Mouse (Mus musculus) duodenum, adult 2 months (tissue): ENCODE measurements around the gene Gmfb. TPM values are rescaled to one million over a fixed set of nuclear protein-coding genes. Genes with fewer than 3 reads are reported as not detected.

Source experiments
- polyA plus RNA-seq: library from polyadenylated mRNA; depleted of rRNA; stranded (reverse); fragments of >200 nt; gene quantifications from 2 replicates; pipeline ENCODE4 v1.2.3, GENCODE M21; 2012; ENCODE audit warnings: low replicate concordance; rRNA removed

Gmfb gene
- polyA plus RNA-seq: 0.89 and 1.4 TPM in 2 replicates

GRCm38 (mm10) chr14:46821873-46822716, at the start of gene Gmfb:
Gmfb (minus strand) TSS chr14:46822242.

GRCm38 (mm10) chr14:46831837-46832333, 9.8 kb upstream of the Gmfb start, which contains the start of gene Cgrrf1:
Cgrrf1 (plus strand) TSS chr14:46832125.

GRCm38 (mm10) chr14:46787787-46788504, 34.1 kb downstream of the Gmfb start, which contains the start of gene Cnih1:
Cnih1 (minus strand) TSS chr14:46788411.

GRCm38 (mm10) chr14:46760355-46761029, 61.5 kb downstream of the Gmfb start, which contains the start of gene Cdkn3:
Cdkn3 (plus strand) TSS chr14:46760541.

Other genes starting within 250 kb of the Gmfb start
- gene Cdkn3, start 61.7 kb downstream of the Gmfb start, polyA plus RNA-seq: 0.51 and 1.5 TPM in 2 replicates
- 72.1 and 110 TPM in 2 replicates for gene Cnih1, start 33.8 kb downstream of the Gmfb start, polyA plus RNA-seq
- gene Cgrrf1, start 9.9 kb upstream of the Gmfb start, polyA plus RNA-seq: 8.7 and 11.2 TPM in 2 replicates
- gene Samd4, start 60.6 kb upstream of the Gmfb start, polyA plus RNA-seq: 0.92 and 5.8 TPM in 2 replicates